Mouse (Mus musculus) brain, embryonic 14.5 days (tissue): Measurements from ENCODE around the gene Astn2.

Source experiments
- CTCF ChIP-seq: fragments of 200-500 bp; IDR thresholded peaks from 2 replicates; pipeline ENCODE4 v1.5.1; 2012; ENCODE audit warnings: inconsistent platforms, mild to moderate bottlenecking, moderate library complexity, borderline replicate concordance; ENCODE audit not compliant: insufficient read depth, insufficient read length; ENCODE audit errors: extremely low read depth
- POLR2A ChIP-seq: fragments of 200-500 bp; IDR thresholded peaks from 2 replicates; pipeline ENCODE4 v1.6.1; 2012; ENCODE audit warnings: mild to moderate bottlenecking, inconsistent platforms, borderline replicate concordance; ENCODE audit not compliant: poor library complexity, insufficient read depth, insufficient read length, severe bottlenecking; ENCODE audit errors: extremely low read depth

DNA sequence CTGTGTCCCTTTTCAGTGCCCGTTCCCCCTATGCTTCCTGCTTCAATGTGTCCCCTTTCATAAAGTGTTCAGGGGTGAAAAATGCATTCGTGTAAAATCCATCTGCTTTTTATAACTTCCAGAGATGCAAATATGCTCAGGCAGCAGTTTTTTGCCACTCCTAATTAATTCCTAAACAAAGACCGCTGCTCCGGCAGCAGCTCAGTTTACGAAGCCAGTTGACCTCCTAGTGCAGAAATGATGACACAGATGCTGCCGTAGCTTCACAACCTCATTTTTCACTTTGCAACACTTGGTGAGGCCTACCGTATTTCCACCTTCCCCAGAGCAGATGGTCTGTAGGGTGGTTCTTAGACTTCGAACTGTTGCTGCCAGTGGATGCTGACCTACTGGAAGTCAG is 155.9 kb downstream of the Astn2 start:
- no peak for TF ChIP-seq CTCF
- no peak for TF ChIP-seq POLR2A
